Mouse (Mus musculus) pancreas, adult 10 weeks (tissue): ENCODE data around the gene Specc1. TPM values are rescaled to one million over a fixed set of nuclear protein-coding genes. Genes with fewer than 3 reads are reported as not detected.

ENCODE experiments used
- polyA plus RNA-seq: library from polyadenylated mRNA; stranded (reverse); fragments of 350-450 nt; fragmentation: Illumina TruSeq; extraction: RNeasy Lipid Tissue Mini Kit (QIAGEN cat#74804); gene quantifications from one replicate; pipeline ENCODE4 v1.2.3, GENCODE M21; 2015; ENCODE audit warnings: low read depth, low replicate concordance; ENCODE audit not compliant: insufficient read depth

The Specc1 gene
- polyA plus RNA-seq = 1.9 TPM

DNA sequence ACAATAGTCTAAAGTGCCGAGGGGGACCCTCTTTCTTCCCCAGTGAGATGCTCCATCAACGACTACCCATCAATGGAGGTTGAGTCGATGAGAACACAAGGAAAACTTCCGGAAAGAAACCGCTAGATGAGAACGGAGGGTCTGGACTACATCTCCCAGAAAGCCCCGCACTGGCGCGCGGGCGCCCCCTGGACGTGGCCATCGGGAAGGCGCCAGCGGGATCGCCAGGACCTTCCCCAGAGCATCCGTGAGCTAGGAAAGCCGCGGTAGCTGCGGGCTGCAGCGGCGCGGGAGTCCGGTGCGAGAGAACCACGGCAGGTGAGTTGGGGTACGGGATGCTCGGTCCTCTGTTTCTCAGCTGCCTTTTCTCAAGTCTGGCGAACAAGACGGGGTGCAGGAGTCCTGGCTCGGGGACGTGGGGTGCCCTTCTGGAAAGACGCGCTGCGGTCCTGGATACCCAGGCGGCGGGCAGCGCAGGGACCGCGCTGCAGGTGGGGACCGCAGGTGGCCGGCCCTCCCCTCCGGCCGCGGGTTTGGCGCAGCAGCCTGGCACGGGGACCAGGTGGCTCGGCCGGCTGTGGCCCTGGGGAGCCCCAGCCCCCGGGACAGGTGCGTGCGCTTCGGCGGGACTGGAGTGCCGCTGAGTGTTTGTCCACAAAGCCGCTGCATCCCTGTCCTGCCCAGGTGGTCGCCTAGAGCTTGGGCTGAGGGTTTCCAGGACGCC, at the start of gene Specc1:
TSS of gene Specc1 (plus strand) at position 192 of the 724 bp plus-strand sequence.

DNA sequence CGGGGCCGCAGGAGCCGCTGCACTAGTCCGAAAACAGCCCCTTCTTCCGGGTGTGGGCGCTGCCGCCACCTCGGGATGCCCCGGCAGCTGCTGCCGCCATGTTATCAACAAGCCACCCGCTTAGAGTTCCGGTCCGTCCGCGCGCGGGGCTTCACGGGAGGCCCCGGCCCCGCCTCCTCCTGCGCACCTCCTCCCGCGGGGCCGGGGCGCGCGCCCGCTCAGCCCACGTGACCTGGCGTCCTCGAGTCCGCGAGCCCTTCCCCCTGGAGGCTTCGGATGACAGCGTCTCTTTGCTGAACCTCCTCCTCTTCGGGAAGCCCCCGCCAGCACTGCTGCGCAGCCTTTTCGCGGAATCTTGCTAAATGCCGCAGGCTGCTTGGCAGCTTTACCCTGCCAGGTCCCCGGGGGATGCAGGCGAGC, 26.5 kb upstream of the Specc1 start, which contains the start of gene Akap10:
TSS of gene Akap10 (minus strand) at position 155 of the 420 bp plus-strand sequence.

DNA sequence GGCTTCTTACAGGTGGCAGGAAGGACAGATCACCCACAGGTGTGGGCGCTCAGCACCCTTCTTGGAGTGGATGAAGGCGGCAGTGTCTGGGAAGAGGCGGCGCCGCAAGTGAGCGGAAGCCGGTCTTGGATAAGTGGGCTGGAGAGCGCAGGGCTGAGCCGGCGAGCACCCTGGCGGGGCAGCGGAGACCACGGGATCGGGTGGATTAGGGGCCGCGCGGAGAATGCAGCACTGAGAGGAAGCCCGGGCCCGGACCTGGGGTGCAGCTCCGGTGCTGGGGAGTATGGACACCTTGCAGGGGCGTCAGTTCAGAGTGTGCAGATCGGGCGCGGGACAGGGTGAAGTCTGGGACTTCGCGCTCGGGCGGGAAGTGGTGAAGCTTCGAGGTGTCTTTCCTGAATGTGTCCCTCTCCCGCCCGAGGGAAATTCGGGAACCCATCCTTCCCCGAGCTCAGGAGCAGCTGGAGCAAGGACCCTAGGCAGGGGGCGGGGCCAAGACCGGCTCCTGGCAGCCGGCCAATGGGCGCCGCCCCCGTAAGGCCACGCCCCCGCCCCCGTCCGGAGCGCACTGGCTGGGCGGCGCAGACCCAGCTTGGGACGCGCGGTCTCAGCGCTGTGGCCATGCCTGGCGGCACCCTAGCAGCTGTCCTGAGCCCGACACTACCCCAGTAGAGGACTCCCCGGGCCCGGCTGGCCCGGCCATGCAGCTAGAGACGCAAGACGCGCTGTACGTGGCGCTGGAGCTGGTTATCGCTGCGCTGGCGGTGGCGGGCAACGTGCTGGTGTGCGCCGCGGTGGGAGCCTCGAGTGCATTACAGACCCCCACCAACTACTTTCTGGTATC, 292.1 kb downstream of the Specc1 start, which contains the start of gene Adora2b:
TSS of gene Adora2b (plus strand) at position 584 of the 844 bp plus-strand sequence.

Other genes with a start within 250 kb of the Specc1 start
- not detected for gene Slc5a10, start 235.9 kb upstream of the Specc1 start, polyA plus RNA-seq
- gene Prpsap2, start 194.7 kb upstream of the Specc1 start, polyA plus RNA-seq = 4.5 TPM
- 5.5 TPM for gene Ulk2, start 101.7 kb upstream of the Specc1 start, polyA plus RNA-seq
- 4.7 TPM for gene Akap10, start 26.5 kb upstream of the Specc1 start, polyA plus RNA-seq